Mouse (Mus musculus) adrenal gland, adult (tissue): ENCODE measurements at regions not wholly inside any gene's neighbourhood (a gene's known extent, or its start where the extent isn't known, plus 50 kb on each side); places are given as distances from the start of the nearest gene placed in this dataset.
A peak's percentile ranks its signal among the peaks of the same experiment; 100 is the strongest.

Source experiments
- DNase-seq, 2 experiments: peaks; one replicate each; pipeline ENCODE4 v3.0.0; 2022 to 2023; ENCODE audit warnings: low spot score in 1 of 2; ENCODE audit not compliant: inconsistent age in 2 of 2

- no peak for DNase-seq
Observed at GRCm38 (mm10) chr1:49082555-49082954, 1817.9 kb upstream of the Tmeff2 start.

DNA sequence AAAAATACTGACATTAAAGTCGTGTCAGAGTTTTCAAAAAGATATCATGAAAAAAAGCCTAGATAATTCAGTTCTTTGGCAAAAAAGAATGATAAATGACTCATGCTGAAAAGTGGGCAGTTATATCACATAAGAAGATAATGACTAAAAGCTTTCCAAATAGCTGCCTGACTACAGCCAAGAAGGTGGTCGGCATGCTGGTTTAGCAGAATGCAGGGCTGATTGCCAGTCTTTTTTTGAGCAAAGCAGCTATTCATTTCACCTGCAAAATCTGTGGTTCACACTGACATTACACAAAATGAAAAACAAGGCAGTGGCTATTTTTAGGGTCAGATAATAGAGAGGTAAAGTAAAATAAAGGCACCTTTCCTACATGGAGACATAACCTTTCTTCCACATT, 1800.9 kb upstream of the Tmeff2 start:
- DNase-seq: peak in 1 of 2 experiments; percentile 12

GRCm38 (mm10) chr1:49109090-49109489, 1791.4 kb upstream of the Tmeff2 start:
- no peak for DNase-seq

DNA sequence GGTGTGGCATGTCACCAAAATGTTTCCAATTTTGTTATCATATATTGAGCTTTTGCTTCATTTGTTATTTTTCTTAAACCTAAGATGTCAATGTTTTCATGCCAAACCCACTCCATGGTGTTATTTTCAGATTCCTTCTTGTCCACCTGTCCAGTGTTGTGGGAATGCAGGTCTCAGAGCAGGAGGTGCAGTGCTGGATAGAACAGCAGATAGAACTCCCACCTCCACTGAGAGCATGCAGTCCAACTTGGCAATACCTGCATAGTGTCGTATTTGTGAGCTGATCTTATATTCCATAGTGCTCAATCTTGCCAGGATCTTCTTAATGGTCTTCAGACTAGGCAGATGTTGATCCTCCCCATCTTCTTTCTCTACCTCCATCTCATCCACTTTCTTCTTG, 1790.9 kb upstream of the Tmeff2 start:
- DNase-seq: no peak
